Comparison of ENCODE assay signal across 9 mouse cellular contexts in the genomic region with DNA sequence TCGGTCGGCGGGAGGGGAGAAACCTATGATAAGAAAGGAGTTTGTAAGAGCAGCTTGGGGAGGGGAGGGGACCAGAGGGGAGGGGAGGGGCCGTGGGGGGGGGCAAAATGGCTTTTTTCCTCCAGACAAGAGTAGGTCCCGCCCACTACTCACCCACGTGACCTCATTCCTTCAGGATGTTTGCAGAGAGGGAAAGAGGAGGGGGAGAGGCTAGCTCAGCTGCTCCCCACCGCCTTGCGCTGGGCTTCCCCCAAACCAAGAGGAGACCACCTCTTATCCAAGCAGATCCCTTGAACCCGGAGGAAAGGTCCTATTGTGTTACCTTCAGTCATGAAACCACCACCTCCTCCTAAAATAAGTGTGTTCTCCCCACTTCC. TPM values are rescaled to one million over a fixed set of nuclear protein-coding genes. Genes with fewer than 3 reads are reported as not detected.
DNase-seq lines count a peak whose midpoint lies in the region; ATAC-seq and TF ChIP-seq lines count a peak whose summit lies in the region.
"Had no signal": no experiment of that assay in that cellular context is flagged by ENCODE, and none has a peak within 500 bp of the region (broad histone marks: within the 10 kb centered on the region; RNA-seq: fewer than 3 reads in every experiment).

No protein-coding gene starts in this region.

- peak overlapping the region; percentile 88 for H3K4me2 ChIP-seq in hindbrain, postnatal 0 days (ENCODE audit: low read depth, low read length)

- peaks cover 48% of the 10 kb centered on the region for H3K4me1 ChIP-seq in hindbrain, postnatal 0 days (ENCODE audit: insufficient read depth, low read length)
- H3K4me1 ChIP-seq in midbrain, embryonic 10.5 days, result peaks cover 75% of the 10 kb centered on the region

- H3K9me3 ChIP-seq in hindbrain, postnatal 0 days (ENCODE audit: low read length), result no peaks in the 10 kb centered on the region
- no peaks in the 10 kb centered on the region for H3K9me3 ChIP-seq in midbrain, embryonic 10.5 days (replicated peaks)

- no peaks in the 10 kb centered on the region for H3K36me3 ChIP-seq in hindbrain, postnatal 0 days (ENCODE audit: insufficient read depth, low read length)
- peaks cover 15% of the 10 kb centered on the region; the same call in 1 of the 2 replicates for H3K36me3 ChIP-seq in midbrain, embryonic 10.5 days

- WGBS in hindbrain, postnatal 0 days, result 0% methylated on average over 4 of the region's 9 CpGs
- 0% methylated on average over 5 of the region's 9 CpGs for WGBS in midbrain, embryonic 10.5 days

- ATAC-seq in hindbrain, postnatal 0 days, result peak; percentile 41; the same call in 1 of the 2 replicates

- H3K27me3 ChIP-seq in hindbrain, postnatal 0 days (ENCODE audit: insufficient read depth, low read length), result no peaks in the 10 kb centered on the region
- H3K27me3 ChIP-seq in midbrain, embryonic 10.5 days (ENCODE audit: low read depth, poor library complexity, severe bottlenecking), result 0 out of 2 replicates have a peak, but pooled peaks cover 7% of the 10 kb centered on the region

- H3K4me3 ChIP-seq in gastrocnemius, adult 2 months, result peak overlapping the region; percentile 91
- H3K4me3 ChIP-seq in hindbrain, postnatal 0 days (ENCODE audit: low read length), result peak overlapping the region; percentile 74
- peak overlapping the region; percentile 90 for H3K4me3 ChIP-seq in midbrain, embryonic 10.5 days

- DNase-seq in adipocyte (ENCODE audit: low spot score), result peak; percentile 92
- peak; percentile 83 to 84 for DNase-seq in cerebellum, postnatal 36 days
- peak; percentile 84 for DNase-seq in gastrocnemius, adult 2 months
- peak; percentile 96 for DNase-seq in hindbrain, postnatal 0 days (ENCODE audit: low spot score)
- DNase-seq in left cerebral cortex, postnatal 14 days (ENCODE audit: low spot score in 2 of 2), result peak; percentile 87 to 92
- DNase-seq in midbrain, embryonic 10.5 days (ENCODE audit: low spot score), result peak; percentile 94
- DNase-seq in skeletal muscle tissue, adult 2 months (ENCODE audit: low read depth, low spot score), result peak; percentile 68
- no peak for DNase-seq in T-cell, adult 2 months (ENCODE audit: low spot score)

- H3K27ac ChIP-seq in gastrocnemius, adult 2 months, result peak overlapping the region; percentile 91
- H3K27ac ChIP-seq in hindbrain, postnatal 0 days, result peak overlapping the region; percentile 97
- peak overlapping the region; percentile 99 for H3K27ac ChIP-seq in midbrain, embryonic 10.5 days (replicated peaks)

- intact Hi-C loops in gastrocnemius, adult 2 months (cut with DNase I), result no loop called here
- intact Hi-C loops in left cerebral cortex, postnatal 14 days (cut with DNase I), result loop anchor here (2.0 to 5.0 kb wide), 3 partner anchors 39 to 183 kb away; a partner anchor contains a TSS

- peak overlapping the region; percentile 97 for H3K9ac ChIP-seq in hindbrain, postnatal 0 days (replicated peaks; ENCODE audit: low read length)

- no peak for TF ChIP-seq CTCF in gastrocnemius, adult 2 months (IDR thresholded peaks at IDR 0.05)
- no peak for TF ChIP-seq CTCF in hindbrain, postnatal 0 days (IDR thresholded peaks at IDR 0.05; ENCODE audit: low read depth)

RNA-seq across cellular contexts. Expression of a gene that starts 0.7 kb away (rescaled TPM):
- 1 to 10 TPM; 1.7 to 2.9 TPM for total RNA-seq in gastrocnemius, adult 2 months (2021)
- 11.3 and 18.0 TPM in 2 replicates for total RNA-seq in hindbrain, postnatal 0 days (2014; rRNA removed)
- polyA plus RNA-seq in hindbrain, postnatal 0 days (2015; fragmentation: Nextera tagmentation; extraction: Ambion mirVana), result 13.3 and 14.8 TPM in 2 replicates
- 10 to 100 TPM; 31.3 to 35.8 TPM for total RNA-seq in left cerebral cortex, postnatal 14 days (2021)
- 16.0 and 18.6 TPM in 2 replicates for polyA plus RNA-seq in midbrain, embryonic 10.5 days (2016; fragmentation: Nextera tagmentation; extraction: Ambion mirVana)
- total RNA-seq: neutrophil, adult 5-6 weeks had no signal

RNA-seq across cellular contexts. Expression of a gene that starts 3.6 kb away (rescaled TPM):
- total RNA-seq in gastrocnemius, adult 2 months (2021), result 100 to 1,000 TPM; 141 to 159 TPM
- 453 and 498 TPM in 2 replicates for total RNA-seq in hindbrain, postnatal 0 days (2014; rRNA removed)
- 499 and 523 TPM in 2 replicates for polyA plus RNA-seq in hindbrain, postnatal 0 days (2015; fragmentation: Nextera tagmentation; extraction: Ambion mirVana)
- total RNA-seq in left cerebral cortex, postnatal 14 days (2021), result 100 to 1,000 TPM; 133 to 136 TPM
- 606 and 631 TPM in 2 replicates for polyA plus RNA-seq in midbrain, embryonic 10.5 days (2016; fragmentation: Nextera tagmentation; extraction: Ambion mirVana)

RNA-seq across cellular contexts. Expression of a gene that starts 14.0 kb away (rescaled TPM):
- 100 to 1,000 TPM in 1 of 2 experiments, 10 to 100 TPM in 1; 96.2 to 111 TPM for total RNA-seq in gastrocnemius, adult 2 months (2021)
- total RNA-seq in hindbrain, postnatal 0 days (2014; rRNA removed), result 21.2 and 24.0 TPM in 2 replicates
- 47.6 and 52.0 TPM in 2 replicates for polyA plus RNA-seq in hindbrain, postnatal 0 days (2015; fragmentation: Nextera tagmentation; extraction: Ambion mirVana)
- total RNA-seq in left cerebral cortex, postnatal 14 days (2021), result 10 to 100 TPM; 36.7 to 38.9 TPM
- polyA plus RNA-seq in midbrain, embryonic 10.5 days (2016; fragmentation: Nextera tagmentation; extraction: Ambion mirVana), result 20.5 and 21.7 TPM in 2 replicates

RNA-seq across cellular contexts. Expression of a gene that starts 36.4 kb away (rescaled TPM):
- 10 to 100 TPM; 41.9 to 54.7 TPM for total RNA-seq in gastrocnemius, adult 2 months (2021)
- 43.9 and 60.8 TPM in 2 replicates for total RNA-seq in hindbrain, postnatal 0 days (2014; rRNA removed)
- polyA plus RNA-seq in hindbrain, postnatal 0 days (2015; fragmentation: Nextera tagmentation; extraction: Ambion mirVana), result 1.5 and 1.7 TPM in 2 replicates
- total RNA-seq in left cerebral cortex, postnatal 14 days (2021), result 10 to 100 TPM; 79.8 to 80.1 TPM
- 2.1 and 2.6 TPM in 2 replicates for polyA plus RNA-seq in midbrain, embryonic 10.5 days (2016; fragmentation: Nextera tagmentation; extraction: Ambion mirVana)

RNA-seq across cellular contexts. Expression of a gene that starts 44.9 kb away (rescaled TPM):
- total RNA-seq in gastrocnemius, adult 2 months (2021), result 10 to 100 TPM; 59.3 to 66.2 TPM
- 127 TPM in 2 replicates for total RNA-seq in hindbrain, postnatal 0 days (2014; rRNA removed)
- polyA plus RNA-seq in hindbrain, postnatal 0 days (2015; fragmentation: Nextera tagmentation; extraction: Ambion mirVana), result 4.3 and 5.1 TPM in 2 replicates
- 100 to 1,000 TPM; 121 to 124 TPM for total RNA-seq in left cerebral cortex, postnatal 14 days (2021)
- 1.4 and 1.5 TPM in 2 replicates for polyA plus RNA-seq in midbrain, embryonic 10.5 days (2016; fragmentation: Nextera tagmentation; extraction: Ambion mirVana)
